Mouse (Mus musculus): Measurements from ENCODE around the gene Tcp11l2. TPM values are rescaled to one million over a fixed set of nuclear protein-coding genes. Genes with fewer than 3 reads are reported as not detected.
A peak's percentile ranks its signal among the peaks of the same experiment; 100 is the strongest.

The Tcp11l2 gene
- polyA plus RNA-seq, 1 experiment from 2014 or later: 11.5 TPM

DNA sequence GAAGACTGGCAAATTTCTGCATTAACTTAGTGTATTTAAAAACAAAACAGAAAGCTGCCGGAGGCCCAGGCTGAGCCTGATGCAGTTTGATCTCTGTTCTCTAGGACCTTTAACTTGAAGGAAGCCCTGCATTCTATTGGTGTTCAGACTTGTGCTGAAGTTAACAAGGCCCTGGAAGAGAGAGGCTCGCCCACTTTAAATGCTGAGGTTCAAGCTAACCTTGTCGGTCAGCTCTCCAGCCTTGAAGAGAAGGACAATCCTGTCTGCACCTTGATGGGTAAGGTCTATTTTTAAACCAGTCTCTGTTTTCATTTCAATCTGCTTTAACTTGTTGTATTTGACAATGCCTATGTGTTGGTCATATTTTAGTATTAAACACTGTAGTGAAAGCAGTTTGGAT lies 31.9 kb downstream of the Tcp11l2 start:
- WGBS: 91% methylated on average over 3 of the region's 3 CpGs
- DNase-seq (ENCODE audit: low spot score): no peak

DNA sequence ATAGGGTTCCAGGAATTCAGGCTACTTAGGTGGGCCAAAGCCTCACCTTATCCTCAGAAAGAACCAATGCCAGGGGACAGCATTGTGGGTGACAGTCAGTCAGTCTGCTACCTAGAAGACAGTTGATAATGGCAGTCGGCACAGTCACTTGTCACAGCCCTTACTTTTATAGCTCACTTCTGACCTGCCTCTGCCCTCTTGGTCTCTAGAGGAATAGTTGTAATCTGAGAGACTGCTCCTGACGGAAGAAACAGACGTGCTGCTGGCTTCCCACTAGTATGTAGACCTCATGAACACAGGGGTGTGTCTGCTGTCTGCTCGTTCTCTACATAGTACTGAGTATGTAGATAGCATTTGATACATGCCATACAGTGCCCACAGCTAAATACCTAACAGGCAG lies 33.9 kb downstream of the Tcp11l2 start:
- Histone ChIP-seq H3K27me3 (ENCODE audit: control insufficient read depth, insufficient read depth, low read length) (no peaks in the 10 kb centered on the region), H3K4me1 (replicated peaks; ENCODE audit: control insufficient read depth, insufficient read depth, low read length) (no peaks in the 10 kb centered on the region), H3K4me3 (ENCODE audit: low read depth, low read length) (no peak overlapping the region), H3K9me3 (ENCODE audit: control insufficient read depth, low read length) (no peaks in the 10 kb centered on the region), H3K27ac (ENCODE audit: low read depth, low read length) (no peak overlapping the region), H3K4me2 (replicated peaks; ENCODE audit: low read depth, low read length) (no peak overlapping the region), H3K9ac (ENCODE audit: low read depth, low read length) (no peak overlapping the region), H3K36me3 (ENCODE audit: control insufficient read depth, insufficient read depth, low read length) (no peaks in the 10 kb centered on the region)
- no peak for DNase-seq (ENCODE audit: low spot score)
- 58% methylated on average over 4 of the region's 4 CpGs for WGBS
- no peak for ATAC-seq (ENCODE audit: low FRiP score)

More for the DNA sequence above, 31.9 kb downstream of the Tcp11l2 start:
- H3K27me3 ChIP-seq (ENCODE audit: control insufficient read depth, insufficient read depth, low read length): no peaks in the 10 kb centered on the region
- no peaks in the 10 kb centered on the region for H3K9me3 ChIP-seq (ENCODE audit: control insufficient read depth, low read length)
- H3K4me3 ChIP-seq (ENCODE audit: low read depth, low read length): no peak overlapping the region
- no peak for ATAC-seq (ENCODE audit: low FRiP score)
- no peaks in the 10 kb centered on the region for H3K36me3 ChIP-seq (ENCODE audit: control insufficient read depth, insufficient read depth, low read length)
- H3K4me2 ChIP-seq (replicated peaks; ENCODE audit: low read depth, low read length): no peak overlapping the region
- no peak overlapping the region for H3K27ac ChIP-seq (ENCODE audit: low read depth, low read length)
- no peak overlapping the region for H3K9ac ChIP-seq (ENCODE audit: low read depth, low read length)
- no peaks in the 10 kb centered on the region for H3K4me1 ChIP-seq (replicated peaks; ENCODE audit: control insufficient read depth, insufficient read depth, low read length)

DNA sequence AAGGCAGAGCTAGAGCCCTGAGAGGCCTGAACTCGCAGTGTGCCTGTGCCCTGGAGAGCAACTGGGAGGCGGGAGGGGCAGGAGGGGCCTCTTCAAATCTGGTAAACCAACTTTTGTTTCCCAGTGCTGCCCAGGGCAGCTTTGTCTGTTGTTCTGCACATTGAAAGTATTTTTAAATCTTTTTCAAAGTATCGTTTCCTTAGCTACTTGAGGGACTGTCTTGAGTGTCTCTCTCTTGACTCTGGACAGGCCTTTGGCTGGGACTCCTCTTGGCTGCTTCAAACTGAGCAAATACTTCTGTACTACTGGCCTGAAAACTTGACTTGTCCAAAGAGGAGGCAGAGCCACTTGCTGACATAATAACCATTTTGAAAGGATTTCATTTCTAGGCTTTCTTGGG lies 34.4 kb downstream of the Tcp11l2 start:
- Histone ChIP-seq H3K36me3 (ENCODE audit: control insufficient read depth, insufficient read depth, low read length) (no peaks in the 10 kb centered on the region), H3K9me3 (ENCODE audit: control insufficient read depth, low read length) (no peaks in the 10 kb centered on the region), H3K27me3 (ENCODE audit: control insufficient read depth, insufficient read depth, low read length) (no peaks in the 10 kb centered on the region), H3K4me3 (ENCODE audit: low read depth, low read length) (no peak overlapping the region), H3K4me1 (replicated peaks; ENCODE audit: control insufficient read depth, insufficient read depth, low read length) (no peaks in the 10 kb centered on the region), H3K27ac (ENCODE audit: low read depth, low read length) (no peak overlapping the region), H3K4me2 (replicated peaks; ENCODE audit: low read depth, low read length) (no peak overlapping the region), H3K9ac (ENCODE audit: low read depth, low read length) (no peak overlapping the region)
- no peak for ATAC-seq (ENCODE audit: low FRiP score)
- no peak for DNase-seq (ENCODE audit: low spot score)
- 72% methylated on average over 3 of the region's 3 CpGs for WGBS

DNA sequence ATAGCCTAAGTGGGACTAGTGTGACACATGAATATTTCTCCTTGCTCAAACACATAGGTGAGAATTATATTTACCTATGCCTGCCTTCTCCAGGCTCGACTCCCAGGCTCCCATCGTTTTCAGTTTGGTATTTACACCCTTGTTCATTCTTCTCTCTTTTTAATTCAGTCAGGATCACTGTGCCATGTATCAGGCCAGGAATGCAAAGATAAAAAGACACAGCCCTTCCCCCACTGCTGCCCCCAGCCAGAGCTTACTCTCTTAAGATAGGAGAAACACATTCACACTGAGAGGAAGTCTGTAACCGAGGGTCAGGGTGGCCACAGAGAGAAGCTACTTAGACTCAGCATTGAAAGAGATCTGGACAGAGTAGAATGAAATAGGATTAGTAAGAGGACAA lies 35.2 kb downstream of the Tcp11l2 start:
- Histone ChIP-seq H3K4me3 (ENCODE audit: low read depth, low read length) (no peak overlapping the region), H3K9me3 (ENCODE audit: control insufficient read depth, low read length) (no peaks in the 10 kb centered on the region), H3K27ac (ENCODE audit: low read depth, low read length) (no peak overlapping the region), H3K36me3 (ENCODE audit: control insufficient read depth, insufficient read depth, low read length) (no peaks in the 10 kb centered on the region), H3K9ac (ENCODE audit: low read depth, low read length) (no peak overlapping the region), H3K4me1 (replicated peaks; ENCODE audit: control insufficient read depth, insufficient read depth, low read length) (no peaks in the 10 kb centered on the region), H3K27me3 (ENCODE audit: control insufficient read depth, insufficient read depth, low read length) (no peaks in the 10 kb centered on the region), H3K4me2 (replicated peaks; ENCODE audit: low read depth, low read length) (no peak overlapping the region)
- no peak for DNase-seq (ENCODE audit: low spot score)
- WGBS: 67% methylated on average over 3 of the region's 3 CpGs
- ATAC-seq (ENCODE audit: low FRiP score): no peak

DNA sequence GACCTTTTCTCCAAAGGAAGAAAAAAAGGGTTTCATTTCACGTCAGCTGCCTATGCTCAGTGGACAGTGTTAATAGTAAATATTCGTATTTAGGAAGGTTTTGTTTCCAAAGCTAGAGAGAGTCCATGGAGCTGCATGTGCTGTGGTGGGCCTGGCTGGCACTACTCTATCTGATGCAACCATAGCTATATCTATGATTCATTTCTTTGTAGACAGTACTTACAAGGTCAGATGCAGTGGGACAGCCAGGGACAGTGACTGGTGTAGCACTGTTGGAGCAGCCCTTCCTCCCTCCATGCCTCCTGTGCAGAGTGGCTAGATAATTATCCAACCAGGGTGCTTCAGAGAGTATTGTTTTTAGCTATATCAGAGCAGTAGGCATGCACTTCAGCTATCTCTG lies 35.9 kb downstream of the Tcp11l2 start:
- WGBS: 85% methylated on average over 2 of the region's 2 CpGs
- no peak for DNase-seq (ENCODE audit: low spot score)
- no peaks in the 10 kb centered on the region for H3K9me3 ChIP-seq (ENCODE audit: control insufficient read depth, low read length)
- no peaks in the 10 kb centered on the region for H3K27me3 ChIP-seq (ENCODE audit: control insufficient read depth, insufficient read depth, low read length)
- ATAC-seq (ENCODE audit: low FRiP score): no peak
- no peak overlapping the region for H3K27ac ChIP-seq (ENCODE audit: low read depth, low read length)
- no peaks in the 10 kb centered on the region for H3K36me3 ChIP-seq (ENCODE audit: control insufficient read depth, insufficient read depth, low read length)
- no peak overlapping the region for H3K4me3 ChIP-seq (ENCODE audit: low read depth, low read length)
- H3K9ac ChIP-seq (ENCODE audit: low read depth, low read length): no peak overlapping the region
- H3K4me2 ChIP-seq (replicated peaks; ENCODE audit: low read depth, low read length): no peak overlapping the region
- H3K4me1 ChIP-seq (replicated peaks; ENCODE audit: control insufficient read depth, insufficient read depth, low read length): no peaks in the 10 kb centered on the region

DNA sequence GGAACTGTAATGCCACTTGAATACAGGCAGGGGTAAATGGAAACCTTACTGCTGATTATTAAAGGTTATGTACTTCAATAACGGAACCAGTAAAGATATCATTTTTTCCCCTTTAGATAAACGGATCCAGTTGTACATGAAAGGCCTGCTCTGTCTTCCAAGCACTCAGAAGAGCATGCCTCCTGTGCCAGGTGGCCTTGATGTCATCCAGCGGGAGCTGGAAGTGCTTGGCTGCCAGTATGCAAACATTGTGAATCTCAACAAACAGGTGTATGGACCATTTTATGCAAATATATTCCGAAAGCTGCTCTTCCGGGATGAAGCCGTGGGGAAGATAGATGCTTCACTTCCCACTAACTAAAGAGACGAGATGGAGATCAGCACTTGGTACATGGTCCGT lies 36.9 kb downstream of the Tcp11l2 start:
- Histone ChIP-seq H3K9ac (ENCODE audit: low read depth, low read length) (no peak overlapping the region), H3K4me1 (replicated peaks; ENCODE audit: control insufficient read depth, insufficient read depth, low read length) (no peaks in the 10 kb centered on the region), H3K9me3 (ENCODE audit: control insufficient read depth, low read length) (no peaks in the 10 kb centered on the region), H3K27me3 (ENCODE audit: control insufficient read depth, insufficient read depth, low read length) (no peaks in the 10 kb centered on the region), H3K4me2 (replicated peaks; ENCODE audit: low read depth, low read length) (no peak overlapping the region), H3K4me3 (ENCODE audit: low read depth, low read length) (no peak overlapping the region), H3K36me3 (ENCODE audit: control insufficient read depth, insufficient read depth, low read length) (no peaks in the 10 kb centered on the region), H3K27ac (ENCODE audit: low read depth, low read length) (no peak overlapping the region)
- ATAC-seq (ENCODE audit: low FRiP score): no peak
- 86% methylated on average over 8 of the region's 8 CpGs for WGBS
- DNase-seq (ENCODE audit: low spot score): no peak

DNA sequence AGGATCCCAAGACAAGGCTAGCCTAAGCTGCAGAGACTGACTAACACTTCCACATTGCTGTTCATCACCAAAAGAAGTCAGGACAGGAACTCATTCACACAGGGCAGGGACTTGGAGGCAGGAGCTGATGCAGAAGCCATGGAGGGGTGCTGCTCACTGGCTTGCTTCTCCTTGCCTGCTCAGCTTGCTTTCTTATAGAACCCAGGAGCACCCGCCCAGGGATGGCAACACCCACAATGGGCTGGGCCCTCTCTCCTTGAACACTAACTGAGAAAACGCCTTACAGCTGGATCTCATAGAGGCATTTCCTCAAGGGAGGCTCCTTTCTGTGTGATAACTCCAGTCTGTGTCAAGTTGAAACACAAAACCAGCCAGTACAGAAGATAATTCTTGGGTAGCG lies 38.6 kb downstream of the Tcp11l2 start:
- ATAC-seq (ENCODE audit: low FRiP score) (no peak), DNase-seq (ENCODE audit: low spot score) (no peak)
- WGBS: 85% methylated on average over 3 of the region's 3 CpGs
- Histone ChIP-seq H3K4me2 (replicated peaks; ENCODE audit: low read depth, low read length) (no peak overlapping the region), H3K36me3 (ENCODE audit: control insufficient read depth, insufficient read depth, low read length) (no peaks in the 10 kb centered on the region), H3K4me1 (replicated peaks; ENCODE audit: control insufficient read depth, insufficient read depth, low read length) (no peaks in the 10 kb centered on the region), H3K4me3 (ENCODE audit: low read depth, low read length) (no peak overlapping the region), H3K9ac (ENCODE audit: low read depth, low read length) (no peak overlapping the region), H3K9me3 (ENCODE audit: control insufficient read depth, low read length) (no peaks in the 10 kb centered on the region), H3K27ac (ENCODE audit: low read depth, low read length) (no peak overlapping the region), H3K27me3 (ENCODE audit: control insufficient read depth, insufficient read depth, low read length) (no peaks in the 10 kb centered on the region)

DNA sequence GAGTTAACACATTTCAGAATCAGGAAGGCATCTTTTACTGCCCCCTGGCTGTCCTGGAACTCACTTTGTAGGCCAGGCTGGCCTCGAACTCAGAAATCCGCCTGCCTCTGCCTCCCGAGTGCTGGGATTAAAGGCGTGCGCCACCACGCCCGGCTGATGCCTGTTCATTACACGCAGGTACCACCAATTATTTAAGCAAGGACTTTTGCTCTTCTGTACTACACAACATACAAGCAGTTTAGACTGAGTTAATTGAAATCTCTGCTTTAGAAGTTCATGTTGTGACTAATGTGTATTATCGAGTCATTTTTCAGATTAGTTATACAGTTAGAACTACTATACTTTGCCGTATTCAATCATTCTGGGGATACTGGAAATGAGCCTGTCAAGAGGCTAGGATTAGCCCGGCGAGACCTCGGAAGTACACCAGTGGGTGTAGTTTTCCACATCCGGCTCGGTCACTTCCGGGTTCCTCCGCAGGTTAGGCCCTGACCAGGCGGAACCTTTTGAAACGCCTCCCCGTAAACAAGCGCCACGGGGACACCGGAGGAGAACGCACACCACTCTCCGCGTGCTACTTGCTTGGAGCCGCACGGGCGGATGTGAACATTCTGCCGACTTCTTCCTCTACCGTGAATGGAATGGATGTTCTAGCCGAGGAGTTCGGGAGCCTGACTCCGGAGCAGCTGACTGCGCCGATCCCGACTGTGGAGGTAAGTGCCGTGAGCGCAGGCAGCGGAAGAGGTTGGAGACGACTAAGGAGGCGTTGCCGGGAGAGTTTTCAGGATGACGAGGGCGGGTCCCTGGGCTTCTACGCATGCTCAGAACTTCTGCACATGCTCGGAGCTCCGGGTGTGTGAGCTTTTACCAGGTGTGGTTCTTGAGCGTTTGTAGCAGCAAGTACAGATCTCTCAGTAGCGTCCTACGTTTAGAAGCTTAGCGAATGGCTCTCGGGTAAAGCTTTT lies 45.7 kb downstream of the Tcp11l2 start, which contains the start of gene Polr3b:
Gene Polr3b, plus strand, starts transcription at position 467 of the 965 bp plus-strand sequence.
- no peaks in the 10 kb centered on the region for H3K27me3 ChIP-seq (ENCODE audit: control insufficient read depth, insufficient read depth, low read length)
- H3K4me3 ChIP-seq (ENCODE audit: low read depth, low read length): peak within 1 kb of the TSS; percentile 71
- WGBS: 7% methylated on average over 53 of the region's 53 CpGs
- peak within 1 kb of the TSS; percentile 72 for H3K9ac ChIP-seq (ENCODE audit: low read depth, low read length)
- H3K27ac ChIP-seq (ENCODE audit: low read depth, low read length): peak within 1 kb of the TSS; percentile 90
- DNase-seq (ENCODE audit: low spot score) (peak; percentile 91), ATAC-seq (ENCODE audit: low FRiP score) (peak; percentile 97)
- peak within 1 kb of the TSS; percentile 84 for H3K4me2 ChIP-seq (replicated peaks; ENCODE audit: low read depth, low read length)
- H3K9me3 ChIP-seq (ENCODE audit: control insufficient read depth, low read length): no peaks in the 10 kb centered on the region
- H3K4me1 ChIP-seq (replicated peaks; ENCODE audit: control insufficient read depth, insufficient read depth, low read length): no peaks in the 10 kb centered on the region
- H3K36me3 ChIP-seq (ENCODE audit: control insufficient read depth, insufficient read depth, low read length): no peaks in the 10 kb centered on the region

DNA sequence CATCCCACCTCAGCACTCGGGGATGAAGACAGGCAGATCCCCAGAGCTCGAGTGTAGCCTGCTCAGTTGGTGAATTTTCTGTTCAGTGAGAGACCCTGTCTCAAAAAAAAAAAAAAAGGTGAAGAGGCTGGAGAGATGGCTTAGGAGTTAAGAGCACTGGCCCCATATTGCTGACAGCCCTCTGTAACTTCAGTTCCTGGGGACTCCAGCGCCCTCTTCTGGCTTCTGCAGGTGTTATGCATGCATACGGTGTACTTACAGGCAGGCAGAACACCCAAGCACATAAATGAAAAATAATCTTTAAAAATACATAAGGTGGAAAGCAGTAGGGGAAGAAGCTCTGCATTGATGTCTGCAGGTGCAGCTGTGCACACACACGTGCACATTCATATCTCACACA lies 54.8 kb downstream of the Tcp11l2 start:
- H3K27me3 ChIP-seq (ENCODE audit: control insufficient read depth, insufficient read depth, low read length): no peaks in the 10 kb centered on the region
- ATAC-seq (ENCODE audit: low FRiP score): no peak
- 69% methylated on average over 5 of the region's 5 CpGs for WGBS
- no peak overlapping the region for H3K27ac ChIP-seq (ENCODE audit: low read depth, low read length)
- H3K9me3 ChIP-seq (ENCODE audit: control insufficient read depth, low read length): no peaks in the 10 kb centered on the region
- H3K4me3 ChIP-seq (ENCODE audit: low read depth, low read length): no peak overlapping the region
- DNase-seq (ENCODE audit: low spot score): peak; percentile 55
- H3K4me2 ChIP-seq (replicated peaks; ENCODE audit: low read depth, low read length): no peak overlapping the region
- no peaks in the 10 kb centered on the region for H3K4me1 ChIP-seq (replicated peaks; ENCODE audit: control insufficient read depth, insufficient read depth, low read length)
- H3K9ac ChIP-seq (ENCODE audit: low read depth, low read length): no peak overlapping the region
- 0 out of 2 replicates have a peak, but pooled peaks cover 3% of the 10 kb centered on the region for H3K36me3 ChIP-seq (ENCODE audit: control insufficient read depth, insufficient read depth, low read length)

Data from hindbrain, embryonic 11.5 days (tissue).